Mouse (Mus musculus) forebrain, postnatal 0 days (tissue): ENCODE data around the gene D430019H16Rik. TPM values are rescaled to one million over a fixed set of nuclear protein-coding genes. Genes with fewer than 3 reads are reported as not detected.

Experiments used
- ATAC-seq: fragments of 200-750 bp; cut with Nextera tagmentation; 2 replicates; pipeline ENCODE4 v1.8.0; 2017; ENCODE audit warnings: mild to moderate bottlenecking, moderate library complexity
- DNase-seq: peaks from one replicate; pipeline ENCODE4 v3.0.0-alpha.2; 2015
- H3K27ac ChIP-seq: fragments of 300-500 bp; sonication (generic); 2 replicates; pipeline ENCODE4 v1.5.1; 2014; ENCODE audit warnings: low read depth, mild to moderate bottlenecking, antibody characterized with exemption, low read length, moderate library complexity, mixed read lengths
- H3K27me3 ChIP-seq: fragments of 300-500 bp; sonication (generic); 2 replicates; pipeline ENCODE4 v1.6.1; 2014; ENCODE audit warnings: mild to moderate bottlenecking, low read length, mixed read lengths; ENCODE audit not compliant: insufficient read depth
- H3K36me3 ChIP-seq: fragments of 300-500 bp; sonication (generic); 2 replicates; pipeline ENCODE4 v1.6.1; 2014; ENCODE audit warnings: mild to moderate bottlenecking, moderate library complexity; ENCODE audit not compliant: insufficient read depth
- H3K4me1 ChIP-seq: fragments of 300-500 bp; sonication (generic); 2 replicates; pipeline ENCODE4 v1.6.1; 2014; ENCODE audit warnings: antibody characterized with exemption; ENCODE audit not compliant: insufficient read depth
- H3K4me2 ChIP-seq: fragments of 300-500 bp; sonication (generic); 2 replicates; pipeline ENCODE4 v1.6.1; 2014; ENCODE audit warnings: low read depth, mild to moderate bottlenecking, moderate library complexity
- H3K4me3 ChIP-seq: fragments of 300-500 bp; sonication (generic); 2 replicates; pipeline ENCODE4 v1.5.1; 2014; ENCODE audit warnings: low read depth, low read length, mixed read lengths
- H3K9ac ChIP-seq: fragments of 300-500 bp; sonication (generic); 2 replicates; pipeline ENCODE4 v1.6.1; 2014; ENCODE audit warnings: mild to moderate bottlenecking
- H3K9me3 ChIP-seq: fragments of 300-500 bp; sonication (generic); 2 replicates; pipeline ENCODE4 v1.6.1; 2016; ENCODE audit warnings: low read length
- CTCF ChIP-seq: sonication (generic); IDR thresholded peaks from 2 replicates; pipeline ENCODE4 v1.5.1; 2016; ENCODE audit warnings: antibody characterized with exemption, control low read depth, low read depth
- WGBS: fragments of 180-500 bp; shearing (Covaris S2); extraction: QIAGEN DNeasy Blood & Tissue Kit; methylation state at CpG from one replicate; pipeline ENCODE4 v1.1.7; 2014; 5-methylcytosine and 5-hydroxymethylcytosine counted together
- polyA plus RNA-seq: library from polyadenylated mRNA; unstranded; fragments of >200 nt; fragmentation: Nextera tagmentation; extraction: Ambion mirVana; gene quantifications from 2 replicates; pipeline ENCODE4 v1.2.1, GENCODE M21; 2015
- total RNA-seq: library from RNA; depleted of rRNA; stranded (reverse); fragments of >200 nt; gene quantifications from 2 replicates; pipeline ENCODE4 v1.2.3, GENCODE M21; 2014

D430019H16Rik gene
- total and polyA plus RNA-seq, 2 experiments from 2014 or later: 13.3 to 208 TPM

- no peaks in the 10 kb centered on the region for H3K27me3 ChIP-seq
- H3K4me3 ChIP-seq: no peak overlapping the region
- no peaks in the 10 kb centered on the region for H3K36me3 ChIP-seq
- peak; percentile 80 for ATAC-seq
- no peak overlapping the region for H3K9ac ChIP-seq
- TF ChIP-seq CTCF: no peak
- no peak overlapping the region for H3K4me2 ChIP-seq
- WGBS: 70% methylated on average over 15 of the region's 15 CpGs
- no peak overlapping the region for H3K27ac ChIP-seq
- no peaks in the 10 kb centered on the region; the same call in 1 of the 2 replicates for H3K9me3 ChIP-seq
- no peaks in the 10 kb centered on the region for H3K4me1 ChIP-seq
- DNase-seq: peak; percentile 65
Observed at GRCm38 (mm10) chr12:105521170-105521762, 67.6 kb downstream of the D430019H16Rik start.

- WGBS: 61% methylated on average over 2 of the region's 2 CpGs
Observed at GRCm38 (mm10) chr12:105523737-105524136, 70.1 kb downstream of the D430019H16Rik start.

GRCm38 (mm10) chr12:105526186-105526585 lies 72.5 kb downstream of the D430019H16Rik start:
- no peak for TF ChIP-seq CTCF
- 84% methylated on average over 3 of the region's 3 CpGs for WGBS

More at GRCm38 (mm10) chr12:105523737-105524136, 70.1 kb downstream of the D430019H16Rik start:
- Histone ChIP-seq H3K27ac (no peak overlapping the region), H3K9me3 (no peaks in the 10 kb centered on the region; the same call in 1 of the 2 replicates), H3K4me3 (no peak overlapping the region), H3K4me1 (no peaks in the 10 kb centered on the region), H3K4me2 (no peak overlapping the region), H3K36me3 (no peaks in the 10 kb centered on the region), H3K27me3 (no peaks in the 10 kb centered on the region), H3K9ac (no peak overlapping the region)
- DNase-seq: no peak
- no peak for TF ChIP-seq CTCF
- no peak for ATAC-seq

GRCm38 (mm10) chr12:105526829-105527228 lies 73.2 kb downstream of the D430019H16Rik start:
- TF ChIP-seq CTCF: no peak
- Histone ChIP-seq H3K36me3 (no peaks in the 10 kb centered on the region), H3K27ac (no peak overlapping the region), H3K4me2 (no peak overlapping the region), H3K9ac (no peak overlapping the region), H3K4me1 (no peaks in the 10 kb centered on the region), H3K27me3 (no peaks in the 10 kb centered on the region), H3K4me3 (no peak overlapping the region), H3K9me3 (no peaks in the 10 kb centered on the region; the same call in 1 of the 2 replicates)
- DNase-seq (peak; percentile 41), ATAC-seq (peak; percentile 90)
- 53% methylated on average over 5 of the region's 5 CpGs for WGBS

More at GRCm38 (mm10) chr12:105526186-105526585, 72.5 kb downstream of the D430019H16Rik start:
- DNase-seq (no peak), ATAC-seq (no peak)
- H3K27ac ChIP-seq: no peak overlapping the region
- H3K9ac ChIP-seq: no peak overlapping the region
- no peaks in the 10 kb centered on the region for H3K4me1 ChIP-seq
- no peaks in the 10 kb centered on the region for H3K36me3 ChIP-seq
- H3K4me2 ChIP-seq: no peak overlapping the region
- no peak overlapping the region for H3K4me3 ChIP-seq
- H3K27me3 ChIP-seq: no peaks in the 10 kb centered on the region
- H3K9me3 ChIP-seq: no peaks in the 10 kb centered on the region; the same call in 1 of the 2 replicates

- Histone ChIP-seq H3K27me3 (no peaks in the 10 kb centered on the region), H3K4me2 (no peak overlapping the region), H3K27ac (no peak overlapping the region), H3K9ac (no peak overlapping the region), H3K36me3 (no peaks in the 10 kb centered on the region), H3K9me3 (no peaks in the 10 kb centered on the region), H3K4me1 (no peaks in the 10 kb centered on the region), H3K4me3 (no peak overlapping the region)
- no peak for TF ChIP-seq CTCF
- no peak for DNase-seq
- ATAC-seq: no peak
- WGBS: 65% methylated on average over 9 of the region's 9 CpGs
Observed at GRCm38 (mm10) chr12:105529545-105529944, 75.9 kb downstream of the D430019H16Rik start.

- ATAC-seq (no peak), DNase-seq (no peak)
- no peaks in the 10 kb centered on the region for H3K36me3 ChIP-seq
- H3K4me1 ChIP-seq: no peaks in the 10 kb centered on the region
- 51% methylated on average over 8 of the region's 8 CpGs for WGBS
- TF ChIP-seq CTCF: no peak
- no peaks in the 10 kb centered on the region for H3K9me3 ChIP-seq
- no peak overlapping the region for H3K4me3 ChIP-seq
- no peak overlapping the region for H3K9ac ChIP-seq
- H3K27me3 ChIP-seq: no peaks in the 10 kb centered on the region
- H3K4me2 ChIP-seq: no peak overlapping the region
- no peak overlapping the region for H3K27ac ChIP-seq
Observed at GRCm38 (mm10) chr12:105531724-105532371, 78.2 kb downstream of the D430019H16Rik start.

GRCm38 (mm10) chr12:105534842-105535241 lies 81.2 kb downstream of the D430019H16Rik start:
- Histone ChIP-seq H3K4me3 (no peak overlapping the region), H3K9ac (no peak overlapping the region), H3K4me1 (no peaks in the 10 kb centered on the region), H3K4me2 (no peak overlapping the region), H3K36me3 (no peaks in the 10 kb centered on the region), H3K9me3 (no peaks in the 10 kb centered on the region), H3K27me3 (no peaks in the 10 kb centered on the region), H3K27ac (no peak overlapping the region)
- DNase-seq: no peak
- no peak for ATAC-seq
- no peak for TF ChIP-seq CTCF
- WGBS: 88% methylated on average over 4 of the region's 4 CpGs
